Mouse (Mus musculus): ENCODE results near the gene Lrrc26.

Gene Lrrc26

DNA sequence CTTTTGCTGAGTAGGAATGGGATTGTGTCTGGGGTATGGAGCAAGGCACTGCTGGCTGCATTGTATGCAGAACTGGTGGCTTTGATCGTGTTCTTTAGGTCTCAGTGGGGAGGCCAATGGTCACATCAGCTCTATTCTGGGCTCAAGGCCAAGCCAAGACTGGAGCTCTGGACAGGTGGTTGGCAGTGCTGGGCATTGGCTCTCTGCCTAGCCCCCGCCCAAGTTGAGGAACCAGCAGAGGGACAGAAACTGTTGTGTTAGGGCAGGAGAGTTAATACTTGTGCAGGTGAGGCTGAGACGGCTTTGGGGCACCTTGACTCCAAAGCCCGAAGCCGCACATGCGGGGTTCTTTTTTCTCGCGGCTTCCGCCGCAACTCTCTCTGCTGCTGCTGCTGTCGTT, at the start of gene Lrrc26:
Gene Lrrc26 (plus strand): TSS at position 265 of the 400 bp plus-strand sequence.
- in situ Hi-C loops (cut with MboI, MseI) = no loop called here

- in situ Hi-C loops (cut with MboI, MseI) = no loop called here
These were observed 49.4 kb upstream of the Lrrc26 start for GRCm38 (mm10) chr2:25240310-25240709.

- in situ Hi-C loops (cut with MboI, MseI) = no loop called here
These were observed 48.8 kb upstream of the Lrrc26 start for GRCm38 (mm10) chr2:25240723-25241437.

DNA sequence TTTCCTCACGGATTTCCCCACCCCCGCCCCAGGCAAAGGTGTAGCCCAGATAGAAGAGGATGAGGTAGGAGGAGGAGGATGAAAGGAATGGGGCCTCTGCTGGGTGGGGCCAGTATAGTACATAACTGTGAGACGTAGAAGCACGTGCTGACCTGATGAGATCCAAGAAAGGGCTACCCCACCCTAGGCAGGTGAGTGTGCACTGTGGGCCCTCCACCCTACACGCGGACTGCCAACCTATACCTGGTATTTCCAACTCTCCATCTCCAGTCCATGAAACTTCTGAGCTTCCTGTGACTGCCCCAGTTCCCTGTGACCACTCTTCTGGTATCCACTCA, 48.3 kb upstream of the Lrrc26 start:
- in situ Hi-C loops (cut with MboI, MseI) = no loop called here

- in situ Hi-C loops (cut with MboI, MseI) = no loop called here
These were observed 47.6 kb upstream of the Lrrc26 start, which contains the start of the genes Rnf208 and Cysrt1 for GRCm38 (mm10) chr2:25242101-25242506. Gene Rnf208, plus strand, starts transcription at chr2:25242255. Gene Cysrt1, minus strand, starts transcription at chr2:25242452.

GRCm38 (mm10) chr2:25243342-25243741, 46.4 kb upstream of the Lrrc26 start:
- in situ Hi-C loops (cut with MboI, MseI) = no loop called here

- in situ Hi-C loops (cut with MboI, MseI) = no loop called here
These were observed 45.6 kb upstream of the Lrrc26 start for GRCm38 (mm10) chr2:25244144-25244543.

GRCm38 (mm10) chr2:25246183-25247072, 43.3 kb upstream of the Lrrc26 start, which contains the start of gene AL732309.1:
Gene AL732309.1, minus strand, starts transcription at chr2:25246863.
- in situ Hi-C loops (cut with MboI, MseI) = no loop called here

GRCm38 (mm10) chr2:25252331-25252730, 37.4 kb upstream of the Lrrc26 start:
- in situ Hi-C loops (cut with MboI, MseI) = loop anchor here (25.0 kb wide), 1 partner anchor 865 kb away; no protein-coding TSS in a partner anchor

GRCm38 (mm10) chr2:25255284-25255779, 34.4 kb upstream of the Lrrc26 start, which contains the start of gene Tmem203:
Gene Tmem203, plus strand, starts transcription at chr2:25255439.
- in situ Hi-C loops (cut with MboI, MseI) = loop anchor here (25.0 kb wide), 1 partner anchor 868 kb away; no protein-coding TSS in a partner anchor

DNA sequence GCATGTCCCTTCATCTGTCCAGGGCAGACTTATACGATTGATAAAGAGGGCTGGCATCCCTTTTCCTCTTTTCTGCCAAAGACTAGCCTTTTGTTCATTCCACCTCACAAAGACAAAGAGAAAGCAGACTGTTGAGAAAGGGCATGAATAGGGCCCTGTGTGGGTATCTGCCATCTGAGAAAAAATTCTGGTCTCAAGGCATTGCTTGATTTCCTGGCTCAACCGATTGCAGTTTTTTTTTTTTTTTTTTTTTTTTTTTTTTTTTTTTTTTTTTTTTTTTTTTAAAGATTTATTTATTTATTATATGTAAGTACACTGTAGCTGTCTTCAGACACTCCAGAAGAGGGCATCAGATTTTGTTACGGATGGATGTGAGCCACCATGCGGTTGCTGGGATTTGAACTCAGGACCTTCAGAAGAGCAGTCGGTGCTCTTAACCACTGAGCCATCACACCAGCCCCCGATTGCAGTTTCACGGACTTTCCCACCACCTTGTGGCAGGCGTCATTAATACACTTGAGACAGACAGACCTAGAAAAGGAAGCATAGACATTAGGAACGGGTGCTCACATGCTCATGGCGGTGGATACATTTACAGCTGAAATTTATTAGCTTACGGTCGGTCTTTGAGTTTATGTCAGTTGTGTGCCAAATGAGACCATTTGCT, 33.1 kb upstream of the Lrrc26 start:
- in situ Hi-C loops (cut with MboI, MseI) = loop anchor here (25.0 kb wide), 1 partner anchor 869 kb away; no protein-coding TSS in a partner anchor

DNA sequence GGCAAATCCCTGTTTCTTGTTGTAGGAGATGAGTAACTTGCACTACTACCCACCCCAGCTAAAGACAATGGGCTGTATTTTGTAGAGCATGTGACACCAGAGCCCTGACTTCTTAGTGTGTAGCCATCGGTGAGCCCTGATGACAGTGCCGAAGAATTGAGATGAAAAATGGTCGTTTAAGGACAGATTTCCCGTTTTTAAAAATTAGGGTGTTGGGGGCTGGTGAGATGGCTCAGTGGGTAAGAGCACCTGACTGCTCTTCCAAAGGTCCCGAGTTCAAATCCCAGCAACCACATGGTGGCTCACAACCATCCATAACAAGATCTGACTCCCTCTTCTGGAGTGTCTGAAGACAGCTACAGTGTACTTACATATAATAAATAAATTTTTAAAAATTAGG, 32.5 kb upstream of the Lrrc26 start:
- in situ Hi-C loops (cut with MboI, MseI) = loop anchor here (25.0 kb wide), 1 partner anchor 870 kb away; no protein-coding TSS in a partner anchor

GRCm38 (mm10) chr2:25258887-25259286, 30.8 kb upstream of the Lrrc26 start:
- in situ Hi-C loops (cut with MboI, MseI) = loop anchor here (25.0 kb wide), 1 partner anchor 872 kb away; no protein-coding TSS in a partner anchor

DNA sequence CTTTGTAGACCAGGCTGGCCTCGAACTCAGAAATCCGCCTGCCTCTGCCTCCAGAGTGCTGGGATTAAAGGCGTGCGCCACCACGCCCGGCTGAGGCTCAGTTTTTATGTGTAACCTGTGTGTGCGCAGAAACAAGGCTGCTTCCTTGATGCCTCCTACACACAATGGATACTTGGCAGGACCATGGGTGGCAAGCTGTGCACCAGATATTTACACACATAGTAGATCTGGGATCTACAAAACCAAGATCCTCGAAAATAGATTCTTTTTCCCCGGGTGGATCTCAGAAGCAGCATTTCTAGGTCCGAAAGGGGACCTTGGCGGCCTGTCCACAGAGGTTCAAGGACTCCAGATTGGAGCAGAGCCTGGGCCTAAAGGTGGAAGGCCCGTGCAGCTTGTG, 27.8 kb upstream of the Lrrc26 start:
- in situ Hi-C loops (cut with MboI, MseI) = loop anchor here (25.0 kb wide), 1 partner anchor 875 kb away; no protein-coding TSS in a partner anchor

DNA sequence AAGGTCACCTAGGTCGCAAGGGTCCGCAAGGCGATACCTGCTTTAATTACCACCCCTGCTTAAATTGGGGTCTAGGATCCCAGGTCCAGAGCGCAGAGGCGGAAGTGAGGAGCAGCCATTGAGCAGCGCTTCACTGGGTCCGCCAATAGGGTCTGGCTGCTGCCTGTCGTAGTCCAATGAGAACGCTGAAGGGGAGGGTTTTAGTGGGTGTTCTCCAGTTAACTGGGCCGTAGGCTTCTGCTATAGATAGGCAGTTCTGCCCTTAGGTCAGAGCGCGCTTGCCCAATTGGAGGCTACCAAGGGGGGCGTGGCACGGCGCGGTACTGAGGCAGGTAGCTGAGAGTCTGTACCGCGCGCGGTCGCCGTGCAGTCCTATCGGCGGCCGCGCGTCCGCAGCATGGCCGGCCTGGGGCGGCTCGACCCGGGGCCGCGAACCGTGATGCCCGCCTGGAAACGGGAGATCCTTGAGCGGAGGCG, 27.4 kb upstream of the Lrrc26 start, which contains the start of gene Tprn:
Gene Tprn (plus strand): TSS at position 328 of the 477 bp plus-strand sequence.
- in situ Hi-C loops (cut with MboI, MseI) = loop anchor here (25.0 kb wide), 1 partner anchor 875 kb away; no protein-coding TSS in a partner anchor

GRCm38 (mm10) chr2:25262795-25263622, 26.7 kb upstream of the Lrrc26 start:
- in situ Hi-C loops (cut with MboI, MseI) = loop anchor here (25.0 kb wide), 1 partner anchor 876 kb away; no protein-coding TSS in a partner anchor

GRCm38 (mm10) chr2:25263623-25264285, 26.0 kb upstream of the Lrrc26 start:
- in situ Hi-C loops (cut with MboI, MseI) = loop anchor here (25.0 kb wide), 1 partner anchor 876 kb away; no protein-coding TSS in a partner anchor

DNA sequence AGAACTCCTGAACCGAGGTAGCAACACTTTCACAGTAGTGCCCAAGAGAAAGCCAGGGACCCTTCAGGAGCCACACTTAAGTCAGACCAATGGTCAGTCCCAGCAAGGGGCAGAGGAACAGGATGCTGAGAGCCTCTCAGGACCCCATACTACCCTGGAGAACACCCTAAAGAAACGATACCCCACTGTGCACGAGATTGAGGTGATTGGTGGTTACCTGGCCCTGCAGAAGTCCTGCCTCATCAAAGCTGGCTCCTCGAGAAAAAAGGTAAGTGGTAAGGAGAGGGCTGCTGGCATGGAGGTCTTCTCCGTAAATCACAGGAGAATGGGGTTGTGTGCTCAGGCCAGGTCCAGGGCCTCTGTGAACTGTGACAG, 25.4 kb upstream of the Lrrc26 start:
- in situ Hi-C loops (cut with MboI, MseI) = loop anchor here (25.0 kb wide), 1 partner anchor 877 kb away; no protein-coding TSS in a partner anchor

- in situ Hi-C loops (cut with MboI, MseI) = loop anchor here (25.0 kb wide), 1 partner anchor 878 kb away; no protein-coding TSS in a partner anchor
These were observed 24.9 kb upstream of the Lrrc26 start for GRCm38 (mm10) chr2:25264851-25265250.
